Mouse (Mus musculus) E14TG2a.4 (cell line): Measurements from ENCODE around the gene Gria4.

ENCODE experiments used
- H3K27me3 ChIP-seq: 2 replicates; pipeline ENCODE4 v1.6.1; 2014; ENCODE audit warnings: low read length, control low read depth; ENCODE audit not compliant: insufficient read depth
- H3K36me3 ChIP-seq: 2 replicates; pipeline ENCODE4 v1.6.1; 2014; ENCODE audit warnings: low read length, control low read depth; ENCODE audit not compliant: insufficient read depth
- H3K4me1 ChIP-seq: replicated peaks from 2 replicates; pipeline ENCODE4 v1.6.1; 2014; ENCODE audit warnings: low read depth, low read length, control low read depth
- H3K4me3 ChIP-seq: replicated peaks from 2 replicates; pipeline ENCODE4 v1.5.1; 2014; ENCODE audit warnings: mild to moderate bottlenecking, low read length
- H3K9me3 ChIP-seq: 2 replicates; pipeline ENCODE4 v1.6.1; 2014; ENCODE audit warnings: low read length, control low read depth
- CTCF ChIP-seq: conservative IDR thresholded peaks from 2 replicates; pipeline ENCODE4 v1.5.1; 2014; ENCODE audit warnings: low read length
- NANOG ChIP-seq: IDR thresholded peaks from 2 replicates; pipeline ENCODE4 v1.6.1; 2014; ENCODE audit warnings: borderline replicate concordance, low read length, mixed read lengths
- POU5F1 ChIP-seq: IDR thresholded peaks from 2 replicates; pipeline ENCODE4 v1.6.1; 2014; ENCODE audit warnings: low read length, borderline replicate concordance

Gria4 gene

GRCm38 (mm10) chr9:4514563-4514885 lies 281.5 kb downstream of the Gria4 start:
- Histone ChIP-seq H3K9me3 (no peaks in the 10 kb centered on the region), H3K4me1 (no peaks in the 10 kb centered on the region), H3K4me3 (no peak overlapping the region), H3K27me3 (no peaks in the 10 kb centered on the region), H3K36me3 (no peaks in the 10 kb centered on the region)
- TF ChIP-seq CTCF: no peak
- TF ChIP-seq NANOG: no peak
- TF ChIP-seq POU5F1: no peak

- no peak overlapping the region for H3K4me3 ChIP-seq
- no peaks in the 10 kb centered on the region for H3K9me3 ChIP-seq
- H3K27me3 ChIP-seq: no peaks in the 10 kb centered on the region
- H3K36me3 ChIP-seq: no peaks in the 10 kb centered on the region
- TF ChIP-seq CTCF (no peak), NANOG (no peak), POU5F1 (no peak)
- H3K4me1 ChIP-seq: no peaks in the 10 kb centered on the region
Observed at GRCm38 (mm10) chr9:4513796-4514562, 282.1 kb downstream of the Gria4 start.

- Histone ChIP-seq H3K9me3 (peaks cover 3% of the 10 kb centered on the region; the same call in 1 of the 2 replicates), H3K4me3 (no peak overlapping the region), H3K36me3 (no peaks in the 10 kb centered on the region), H3K4me1 (no peaks in the 10 kb centered on the region), H3K27me3 (no peaks in the 10 kb centered on the region)
- TF ChIP-seq POU5F1: no peak
Observed at GRCm38 (mm10) chr9:4506086-4506485, 289.9 kb downstream of the Gria4 start.

GRCm38 (mm10) chr9:4505087-4505486 lies 290.9 kb downstream of the Gria4 start:
- H3K9me3 ChIP-seq: peaks cover 4% of the 10 kb centered on the region; the same call in 1 of the 2 replicates
- no peak overlapping the region for H3K4me3 ChIP-seq
- no peaks in the 10 kb centered on the region for H3K36me3 ChIP-seq
- no peaks in the 10 kb centered on the region for H3K27me3 ChIP-seq
- H3K4me1 ChIP-seq: no peaks in the 10 kb centered on the region
- no peak for TF ChIP-seq NANOG
- TF ChIP-seq POU5F1: no peak
- no peak for TF ChIP-seq CTCF

- H3K9me3 ChIP-seq: peaks cover 46% of the 10 kb centered on the region
- H3K4me3 ChIP-seq: no peak overlapping the region
- H3K36me3 ChIP-seq: no peaks in the 10 kb centered on the region
- no peaks in the 10 kb centered on the region for H3K27me3 ChIP-seq
- TF ChIP-seq CTCF: no peak
- TF ChIP-seq NANOG: no peak
- no peak for TF ChIP-seq POU5F1
- no peaks in the 10 kb centered on the region for H3K4me1 ChIP-seq
Observed at GRCm38 (mm10) chr9:4486428-4486827, 309.6 kb downstream of the Gria4 start.

- no peak for TF ChIP-seq NANOG
- no peak for TF ChIP-seq POU5F1
- TF ChIP-seq CTCF: no peak
- peaks cover 29% of the 10 kb centered on the region for H3K9me3 ChIP-seq
Observed at GRCm38 (mm10) chr9:4484502-4484901, 311.5 kb downstream of the Gria4 start.

GRCm38 (mm10) chr9:4470791-4471190 lies 325.2 kb downstream of the Gria4 start:
- Histone ChIP-seq H3K36me3 (no peaks in the 10 kb centered on the region), H3K4me3 (no peak overlapping the region), H3K4me1 (no peaks in the 10 kb centered on the region), H3K27me3 (no peaks in the 10 kb centered on the region), H3K9me3 (no peaks in the 10 kb centered on the region)
- no peak for TF ChIP-seq NANOG
- no peak for TF ChIP-seq POU5F1
- no peak for TF ChIP-seq CTCF

More at GRCm38 (mm10) chr9:4484502-4484901, 311.5 kb downstream of the Gria4 start:
- no peaks in the 10 kb centered on the region for H3K27me3 ChIP-seq
- no peaks in the 10 kb centered on the region for H3K4me1 ChIP-seq
- no peaks in the 10 kb centered on the region for H3K36me3 ChIP-seq
- no peak overlapping the region for H3K4me3 ChIP-seq

GRCm38 (mm10) chr9:4459456-4460070 lies 336.5 kb downstream of the Gria4 start:
- Histone ChIP-seq H3K36me3 (no peaks in the 10 kb centered on the region), H3K4me1 (no peaks in the 10 kb centered on the region), H3K4me3 (no peak overlapping the region), H3K27me3 (no peaks in the 10 kb centered on the region), H3K9me3 (no peaks in the 10 kb centered on the region)
- TF ChIP-seq CTCF (no peak), NANOG (no peak), POU5F1 (no peak)
